Mouse (Mus musculus): ENCODE measurements around the gene Sbf2.

DNA sequence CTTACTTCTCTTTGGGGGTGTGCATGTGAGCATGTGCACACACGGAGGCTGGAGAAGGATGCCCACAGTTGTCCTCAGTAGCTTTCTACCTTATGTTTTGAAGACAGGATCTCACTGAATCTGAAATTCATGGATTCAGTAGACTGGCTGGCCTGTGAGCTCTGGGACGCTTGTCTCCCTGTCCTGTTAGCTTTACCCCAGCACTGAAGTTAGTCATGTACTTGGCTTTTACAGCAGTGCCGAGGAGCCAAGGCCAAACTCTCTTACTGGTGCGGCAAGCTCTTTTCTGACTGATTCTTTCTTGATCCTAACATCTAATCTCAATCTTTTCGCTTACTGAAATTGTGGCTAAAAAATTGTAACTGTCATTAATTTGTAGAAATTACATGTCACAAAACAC is 151.3 kb downstream of the Sbf2 start:
- no peak for TF ChIP-seq CTCF (IDR thresholded peaks at IDR 0.05; ENCODE audit: low read depth, low read length)
- no peak for TF ChIP-seq POLR2A (IDR thresholded peaks at IDR 0.05; ENCODE audit: extremely low read depth, insufficient read depth, low read length)

Measured in liver, adult 2 months (tissue).